Mouse (Mus musculus) midbrain, postnatal 0 days (tissue): ENCODE measurements at regions not wholly inside any gene's neighbourhood (a gene's known extent, or its start where the extent isn't known, plus 50 kb on each side); places are given as distances from the start of the nearest gene placed in this dataset.

Source experiments
- ATAC-seq: fragments of 200-750 bp; cut with Nextera tagmentation; 2 replicates; pipeline ENCODE4 v1.8.0; 2017; ENCODE audit warnings: moderate number of reproducible peaks, mild to moderate bottlenecking, moderate TSS enrichment, moderate library complexity; ENCODE audit not compliant: low FRiP score
- DNase-seq: peaks from one replicate; pipeline ENCODE4 v3.0.0-alpha.2; 2015; ENCODE audit warnings: low spot score
- H3K27ac ChIP-seq: fragments of 300-500 bp; sonication (generic); 2 replicates; pipeline ENCODE4 v1.5.1; 2014; ENCODE audit warnings: low read depth, mild to moderate bottlenecking, low read length, mixed read lengths
- H3K27me3 ChIP-seq: fragments of 300-500 bp; sonication (generic); 2 replicates; pipeline ENCODE4 v1.6.1; 2014; ENCODE audit warnings: low read length, control low read depth, mixed read lengths; ENCODE audit not compliant: insufficient read depth
- H3K36me3 ChIP-seq: fragments of 300-500 bp; sonication (generic); 2 replicates; pipeline ENCODE4 v1.6.1; 2014; ENCODE audit warnings: low read length, control low read depth, mixed read lengths; ENCODE audit not compliant: insufficient read depth
- H3K4me1 ChIP-seq: fragments of 300-500 bp; sonication (generic); 2 replicates; pipeline ENCODE4 v1.6.1; 2014; ENCODE audit warnings: mild to moderate bottlenecking, control low read depth, antibody characterized with exemption, low read length, mixed read lengths; ENCODE audit not compliant: insufficient read depth
- H3K4me2 ChIP-seq: fragments of 300-500 bp; sonication (generic); 2 replicates; pipeline ENCODE4 v1.6.1; 2014; ENCODE audit warnings: low read depth, mild to moderate bottlenecking, low read length, mixed read lengths; ENCODE audit not compliant: poor library complexity, severe bottlenecking
- H3K4me3 ChIP-seq: fragments of 300-500 bp; sonication (generic); 2 replicates; pipeline ENCODE4 v1.5.1; 2014; ENCODE audit warnings: low read depth, mild to moderate bottlenecking, low read length, moderate library complexity
- H3K9ac ChIP-seq: fragments of 300-500 bp; sonication (generic); replicated peaks from 2 replicates; pipeline ENCODE4 v1.6.1; 2014; ENCODE audit warnings: mild to moderate bottlenecking, low read length, moderate library complexity, mixed read lengths; ENCODE audit not compliant: poor library complexity, severe bottlenecking
- H3K9me3 ChIP-seq: fragments of 300-500 bp; sonication (generic); 2 replicates; pipeline ENCODE4 v1.6.1; 2016; ENCODE audit warnings: low read length, control low read depth
- CTCF ChIP-seq: IDR thresholded peaks from 2 replicates; pipeline ENCODE4 v1.5.1; 2016; ENCODE audit warnings: antibody characterized with exemption, mild to moderate bottlenecking
- WGBS: fragments of 180-500 bp; shearing (Covaris S2); extraction: QIAGEN DNeasy Blood & Tissue Kit; methylation state at CpG from one replicate; pipeline ENCODE4 v1.1.7; 2014; 5-methylcytosine and 5-hydroxymethylcytosine counted together

DNA sequence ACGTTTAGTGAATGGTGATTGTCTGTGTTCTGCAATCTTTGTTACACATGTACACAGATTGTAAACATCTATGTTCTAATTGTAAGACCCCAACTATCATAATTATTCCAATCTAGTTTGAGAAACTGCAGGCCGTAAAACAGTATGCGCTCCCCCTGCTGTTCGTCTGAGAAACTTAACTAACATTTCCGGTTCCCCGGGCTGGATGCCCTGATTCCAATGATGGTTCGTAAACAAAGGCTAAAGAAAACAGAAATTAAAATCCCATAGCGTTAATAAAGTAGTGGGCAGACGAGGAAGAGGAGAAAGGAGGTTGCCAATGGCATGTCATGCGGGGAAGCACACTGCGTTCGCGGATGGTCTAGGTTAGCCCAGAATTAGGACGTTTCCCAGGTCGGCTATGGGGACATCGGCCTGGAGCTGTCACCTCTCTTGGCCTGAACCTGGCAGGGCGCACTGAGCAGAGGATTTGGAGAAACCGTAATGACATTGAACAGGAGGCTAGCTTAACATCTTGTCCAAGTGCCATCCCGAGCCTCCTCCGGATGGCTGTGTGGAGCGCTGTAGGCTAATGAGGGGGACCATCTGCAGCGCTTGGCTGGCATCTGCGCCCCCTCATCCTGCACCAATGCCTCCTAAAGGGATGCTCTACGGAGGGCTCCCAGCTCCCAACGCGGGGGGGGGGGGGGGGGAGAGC is 55.7 kb upstream of the Hnrnpa3 start:
- Histone ChIP-seq H3K36me3 (no peaks in the 10 kb centered on the region), H3K27ac (no peak overlapping the region), H3K9me3 (no peaks in the 10 kb centered on the region), H3K4me3 (peak overlapping the region; percentile 32), H3K9ac (peak overlapping the region; percentile 59), H3K4me1 (no peaks in the 10 kb centered on the region), H3K27me3 (no peaks in the 10 kb centered on the region), H3K4me2 (peak overlapping the region; percentile 50)
- ATAC-seq (0 out of 2 replicates have a peak, but pooled peaks have one; percentile 44), DNase-seq (peak; percentile 65)
- 9% methylated on average over 25 of the region's 26 CpGs for whole genome bisulfite sequencing
- TF ChIP-seq CTCF, result peak; percentile 76

- Histone ChIP-seq H3K27me3 (0 out of 2 replicates have a peak, but pooled peaks cover 12% of the 10 kb centered on the region), H3K36me3 (no peaks in the 10 kb centered on the region), H3K27ac (no peak overlapping the region), H3K4me2 (0 out of 2 replicates have a peak overlapping the region, but pooled peaks have one; percentile 36), H3K4me1 (no peaks in the 10 kb centered on the region), H3K4me3 (no peak overlapping the region), H3K9me3 (no peaks in the 10 kb centered on the region), H3K9ac (no peak overlapping the region)
- 2% methylated on average over 7 of the region's 7 CpGs for WGBS
- ATAC-seq, result no peak
- TF ChIP-seq CTCF, result peak; percentile 100
- peak; percentile 79 for DNase-seq
These were observed 53.4 kb upstream of the Hnrnpa3 start for GRCm38 (mm10) chr2:75605634-75606033.

DNA sequence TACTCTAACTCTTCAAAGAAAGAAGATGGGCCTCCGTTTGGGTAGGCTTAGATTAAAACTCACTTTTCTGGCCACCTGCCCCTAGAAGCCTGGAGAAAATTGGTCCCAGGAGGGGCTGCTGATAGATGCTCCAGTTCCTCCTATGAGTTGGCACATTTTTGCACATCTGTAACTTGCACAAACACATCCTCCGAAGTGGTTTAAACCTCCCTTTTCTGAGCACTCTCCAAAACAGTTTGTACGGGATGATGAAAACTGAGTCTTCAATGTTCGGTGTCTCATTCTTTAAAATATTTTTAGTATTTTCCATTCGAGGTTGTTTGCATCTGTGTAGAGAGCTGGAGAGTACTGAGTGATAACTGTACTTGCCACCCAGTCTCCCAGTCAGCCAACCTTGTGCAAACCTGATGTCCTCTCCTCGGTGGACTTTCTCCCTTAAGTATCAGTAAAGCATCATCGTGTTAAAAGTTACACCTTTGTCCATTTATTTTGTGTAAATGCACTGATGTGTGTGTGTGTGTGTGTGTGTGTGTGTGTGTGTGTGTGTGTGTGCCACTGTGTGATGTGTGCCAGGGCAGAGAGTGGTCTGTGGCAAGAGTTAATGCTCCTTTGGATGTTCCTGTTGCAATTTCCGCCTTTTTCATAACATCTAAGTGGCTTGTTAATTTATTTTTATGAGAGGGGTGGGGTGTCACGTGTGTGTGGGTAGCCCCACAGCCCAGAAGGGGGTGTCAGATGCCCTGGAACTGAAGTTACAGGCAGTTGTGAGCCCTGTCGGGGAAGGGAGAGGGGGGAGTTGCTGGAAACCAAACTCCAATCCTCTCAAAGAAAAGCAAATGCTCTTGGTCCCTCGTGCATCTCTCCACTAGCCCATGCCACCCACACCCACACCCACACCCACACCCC is 51.8 kb upstream of the Hnrnpa3 start:
- Histone ChIP-seq H3K9me3 (no peaks in the 10 kb centered on the region), H3K9ac (no peak overlapping the region), H3K4me3 (no peak overlapping the region), H3K27ac (no peak overlapping the region), H3K27me3 (0 out of 2 replicates have a peak, but pooled peaks cover 12% of the 10 kb centered on the region), H3K4me1 (no peaks in the 10 kb centered on the region), H3K36me3 (no peaks in the 10 kb centered on the region), H3K4me2 (no peak overlapping the region)
- DNase-seq, result no peak
- no peak for TF ChIP-seq CTCF
- ATAC-seq, result no peak
- WGBS, result 71% methylated on average over 11 of the region's 11 CpGs

DNA sequence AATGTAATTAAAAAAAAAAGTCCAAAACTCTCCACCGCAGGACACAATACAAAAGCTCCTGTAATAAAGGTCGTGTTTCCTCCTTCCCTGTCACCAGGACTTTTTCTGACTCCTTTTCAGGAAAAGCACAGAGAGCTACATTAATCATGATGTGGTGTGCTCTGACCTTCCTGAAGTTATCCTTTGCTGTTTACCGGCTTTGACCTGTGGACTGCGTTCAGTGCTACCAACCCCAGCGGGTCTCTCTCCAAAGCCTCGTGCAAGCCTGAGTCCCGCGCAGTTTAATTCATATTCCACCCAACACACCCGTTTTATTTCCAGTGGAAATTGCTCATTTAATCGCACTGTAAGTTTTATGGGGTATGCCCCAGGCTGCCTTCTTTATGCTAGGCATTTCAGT is 51.1 kb upstream of the Hnrnpa3 start:
- no peak for TF ChIP-seq CTCF
- Histone ChIP-seq H3K9me3 (no peaks in the 10 kb centered on the region), H3K4me1 (no peaks in the 10 kb centered on the region), H3K4me3 (no peak overlapping the region), H3K36me3 (no peaks in the 10 kb centered on the region), H3K27ac (no peak overlapping the region), H3K27me3 (0 out of 2 replicates have a peak, but pooled peaks cover 12% of the 10 kb centered on the region), H3K4me2 (no peak overlapping the region), H3K9ac (no peak overlapping the region)
- 76% methylated on average over 10 of the region's 10 CpGs for WGBS
- no peak for ATAC-seq
- no peak for DNase-seq

GRCm38 (mm10) chr2:75608482-75608881 is 50.6 kb upstream of the Hnrnpa3 start:
- Histone ChIP-seq H3K4me3 (no peak overlapping the region), H3K27me3 (0 out of 2 replicates have a peak, but pooled peaks cover 12% of the 10 kb centered on the region), H3K4me1 (no peaks in the 10 kb centered on the region), H3K9ac (no peak overlapping the region), H3K9me3 (no peaks in the 10 kb centered on the region), H3K4me2 (no peak overlapping the region), H3K36me3 (no peaks in the 10 kb centered on the region), H3K27ac (no peak overlapping the region)
- TF ChIP-seq CTCF, result no peak
- 55% methylated on average over 15 of the region's 15 CpGs for WGBS
- ATAC-seq, result no peak
- no peak for DNase-seq
